Mouse (Mus musculus) embryonic facial prominence, embryonic 14.5 days (tissue): ENCODE measurements around the gene Nacc2. TPM values are rescaled to one million over a fixed set of nuclear protein-coding genes. Genes with fewer than 3 reads are reported as not detected.

Source experiments
- polyA plus RNA-seq: library from polyadenylated mRNA; unstranded; fragments of >200 nt; fragmentation: Nextera tagmentation; extraction: Ambion mirVana; gene quantifications from 2 replicates; pipeline ENCODE4 v1.2.1, GENCODE M21; 2014

The Nacc2 gene
- polyA plus RNA-seq, 1 experiment from 2014 or later: 8.9 TPM

Other genes with a start within 250 kb of the Nacc2 start
- gene Camsap1, start 139.9 kb downstream of the Nacc2 start, polyA plus RNA-seq: 17.6 and 30.6 TPM in 2 replicates
- 104 and 110 TPM in 2 replicates for gene Ubac1, start 101.5 kb downstream of the Nacc2 start, polyA plus RNA-seq
- gene Lhx3, start 85.1 kb upstream of the Nacc2 start, polyA plus RNA-seq: 1.2 and 1.4 TPM in 2 replicates
- gene Qsox2, start 114.3 kb upstream of the Nacc2 start, polyA plus RNA-seq: 17.2 and 18.4 TPM in 2 replicates
- gene Ccdc187, start 171.3 kb upstream of the Nacc2 start, polyA plus RNA-seq: 0.17 and 0.28 TPM in 2 replicates
- gene Gpsm1, start 192.3 kb upstream of the Nacc2 start, polyA plus RNA-seq: 29.3 and 33.8 TPM in 2 replicates
- 24.2 and 27.6 TPM in 2 replicates for gene Dnlz, start 228.9 kb upstream of the Nacc2 start, polyA plus RNA-seq
- 1.3 and 2.1 TPM in 2 replicates for gene Card9, start 237.7 kb upstream of the Nacc2 start, polyA plus RNA-seq